Mouse (Mus musculus) lung, embryonic 15.5 days (tissue): ENCODE data around the gene Tmem151b. TPM values are rescaled to one million over a fixed set of nuclear protein-coding genes. Genes with fewer than 3 reads are reported as not detected.

Experiments
- ATAC-seq: fragments of 200-750 bp; cut with Nextera tagmentation; 2 replicates; pipeline ENCODE4 v1.8.0; 2017; ENCODE audit warnings: moderate number of reproducible peaks, borderline replicate concordance; ENCODE audit not compliant: low FRiP score, low TSS enrichment; ENCODE audit errors: extremely low read depth
- H3K27ac ChIP-seq: fragments of 300-500 bp; sonication (generic); 2 replicates; pipeline ENCODE4 v1.5.1; 2015; ENCODE audit warnings: moderate library complexity, mild to moderate bottlenecking, inconsistent platforms
- H3K27me3 ChIP-seq: fragments of 300-500 bp; sonication (generic); 2 replicates; pipeline ENCODE4 v1.6.1; 2015; ENCODE audit warnings: inconsistent platforms
- H3K36me3 ChIP-seq: fragments of 300-500 bp; sonication (generic); 2 replicates; pipeline ENCODE4 v1.6.1; 2015; ENCODE audit warnings: inconsistent platforms
- H3K4me1 ChIP-seq: fragments of 300-500 bp; sonication (generic); 2 replicates; pipeline ENCODE4 v1.6.1; 2015; ENCODE audit warnings: inconsistent platforms
- H3K4me2 ChIP-seq: fragments of 300-500 bp; sonication (generic); 2 replicates; pipeline ENCODE4 v1.6.1; 2015; ENCODE audit warnings: inconsistent platforms, mild to moderate bottlenecking, moderate library complexity
- H3K4me3 ChIP-seq: fragments of 300-500 bp; sonication (generic); 2 replicates; pipeline ENCODE4 v1.5.1; 2015; ENCODE audit warnings: mild to moderate bottlenecking, inconsistent platforms
- H3K9ac ChIP-seq: fragments of 300-500 bp; sonication (generic); 2 replicates; pipeline ENCODE4 v1.6.1; 2015; ENCODE audit warnings: inconsistent platforms
- H3K9me3 ChIP-seq: fragments of 300-500 bp; sonication (generic); 2 replicates; pipeline ENCODE4 v1.6.1; 2016; ENCODE audit warnings: inconsistent platforms
- WGBS: fragments of 180-500 bp; shearing (Covaris S2); methylation state at CpG from one replicate; pipeline ENCODE4 v1.1.7; 2015; 5-methylcytosine and 5-hydroxymethylcytosine counted together
- polyA plus RNA-seq: library from polyadenylated mRNA; unstranded; fragments of >200 nt; fragmentation: Nextera tagmentation; extraction: Ambion mirVana; gene quantifications from 2 replicates; pipeline ENCODE4 v1.2.1, GENCODE M21; 2015

Gene Tmem151b
- polyA plus RNA-seq: 1.7 and 2.0 TPM in 2 replicates

GRCm38 (mm10) chr17:45549617-45550181 lies at the start of gene Tmem151b:
Tmem151b (minus strand) TSS chr17:45549677.
- Histone ChIP-seq H3K36me3 (no peaks in the 10 kb centered on the region), H3K4me3 (peak within 1 kb of the TSS; percentile 68), H3K4me2 (peak within 1 kb of the TSS; percentile 100), H3K27ac (no peak within 1 kb of the TSS), H3K9ac (peak within 1 kb of the TSS; percentile 56), H3K9me3 (no peaks in the 10 kb centered on the region), H3K27me3 (peaks cover 72% of the 10 kb centered on the region), H3K4me1 (peaks cover 27% of the 10 kb centered on the region)
- ATAC-seq: no peak
- 0% methylated on average over 14 of the region's 29 CpGs for WGBS

GRCm38 (mm10) chr17:45598891-45599290 lies 49.4 kb upstream of the Tmem151b start:
- H3K4me3 ChIP-seq: peak overlapping the region; percentile 33; the same call in 1 of the 2 replicates
- H3K36me3 ChIP-seq: no peaks in the 10 kb centered on the region
- H3K27me3 ChIP-seq: peaks cover 21% of the 10 kb centered on the region
- peaks cover 55% of the 10 kb centered on the region for H3K4me1 ChIP-seq
- H3K4me2 ChIP-seq: peak overlapping the region; percentile 75
- WGBS: 34% methylated on average over 3 of the region's 3 CpGs
- no peak overlapping the region for H3K27ac ChIP-seq
- no peaks in the 10 kb centered on the region for H3K9me3 ChIP-seq
- H3K9ac ChIP-seq: no peak overlapping the region
- ATAC-seq: no peak

- H3K4me3 ChIP-seq: no peak overlapping the region
- 88% methylated on average over 2 of the region's 2 CpGs for WGBS
- no peak overlapping the region for H3K4me2 ChIP-seq
- ATAC-seq: no peak
- H3K9me3 ChIP-seq: no peaks in the 10 kb centered on the region
- H3K27ac ChIP-seq: no peak overlapping the region
- peaks cover 60% of the 10 kb centered on the region for H3K4me1 ChIP-seq
- peaks cover 21% of the 10 kb centered on the region for H3K27me3 ChIP-seq
- no peak overlapping the region for H3K9ac ChIP-seq
- no peaks in the 10 kb centered on the region for H3K36me3 ChIP-seq
Observed at GRCm38 (mm10) chr17:45598376-45598775, 48.9 kb upstream of the Tmem151b start.

- 25% methylated on average over 3 of the region's 3 CpGs for WGBS
- H3K27ac ChIP-seq: no peak overlapping the region
- H3K4me1 ChIP-seq: peaks cover 66% of the 10 kb centered on the region
- ATAC-seq: no peak
- H3K4me3 ChIP-seq: no peak overlapping the region
- H3K9me3 ChIP-seq: no peaks in the 10 kb centered on the region
- H3K4me2 ChIP-seq: no peak overlapping the region
- H3K36me3 ChIP-seq: no peaks in the 10 kb centered on the region
- H3K9ac ChIP-seq: no peak overlapping the region
- H3K27me3 ChIP-seq: peaks cover 21% of the 10 kb centered on the region
Observed at GRCm38 (mm10) chr17:45597787-45598186, 48.3 kb upstream of the Tmem151b start.

- no peak overlapping the region for H3K9ac ChIP-seq
- peaks cover 17% of the 10 kb centered on the region for H3K27me3 ChIP-seq
- WGBS: 40% methylated on average over 11 of the region's 11 CpGs
- H3K36me3 ChIP-seq: no peaks in the 10 kb centered on the region
- ATAC-seq: peak; percentile 33
- no peak overlapping the region for H3K4me3 ChIP-seq
- peaks cover 76% of the 10 kb centered on the region for H3K4me1 ChIP-seq
- H3K27ac ChIP-seq: peak overlapping the region; percentile 11
- no peaks in the 10 kb centered on the region for H3K9me3 ChIP-seq
- no peak overlapping the region for H3K4me2 ChIP-seq
Observed at GRCm38 (mm10) chr17:45596631-45597396, 47.3 kb upstream of the Tmem151b start.

DNA sequence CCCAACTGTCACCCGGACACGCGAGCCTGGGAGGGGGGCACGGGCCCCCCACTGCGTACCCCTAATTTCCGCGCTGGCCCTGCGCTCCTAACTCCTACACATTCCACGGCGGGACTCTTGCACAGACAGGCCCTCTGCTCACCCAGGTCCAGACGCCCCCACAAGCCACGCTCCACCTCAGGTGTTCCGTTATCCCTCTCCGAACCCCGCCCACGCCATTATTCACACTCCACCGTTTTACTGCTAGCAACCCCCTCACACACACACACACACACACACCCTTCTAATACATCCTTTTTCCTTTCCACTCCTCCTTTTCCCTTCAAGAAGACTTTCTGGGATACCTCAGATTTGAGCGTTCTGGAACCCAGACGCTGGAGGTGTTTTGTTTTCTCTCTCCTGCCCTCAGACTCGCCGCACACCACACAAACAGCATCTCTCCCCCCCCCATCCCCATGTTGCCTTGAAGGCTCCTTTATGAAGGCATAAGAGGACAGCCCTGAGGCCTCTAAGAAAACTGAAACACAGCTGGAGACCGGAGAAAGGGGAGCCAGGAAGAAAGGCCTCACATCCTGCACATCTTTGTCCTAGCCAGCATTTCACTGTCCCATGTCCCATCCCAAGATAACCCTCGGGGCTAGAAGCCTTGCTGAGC lies 46.4 kb upstream of the Tmem151b start:
- H3K27me3 ChIP-seq: peaks cover 7% of the 10 kb centered on the region; the same call in 1 of the 2 replicates
- peak overlapping the region; percentile 65 for H3K9ac ChIP-seq
- WGBS: 9% methylated on average over 23 of the region's 23 CpGs

DNA sequence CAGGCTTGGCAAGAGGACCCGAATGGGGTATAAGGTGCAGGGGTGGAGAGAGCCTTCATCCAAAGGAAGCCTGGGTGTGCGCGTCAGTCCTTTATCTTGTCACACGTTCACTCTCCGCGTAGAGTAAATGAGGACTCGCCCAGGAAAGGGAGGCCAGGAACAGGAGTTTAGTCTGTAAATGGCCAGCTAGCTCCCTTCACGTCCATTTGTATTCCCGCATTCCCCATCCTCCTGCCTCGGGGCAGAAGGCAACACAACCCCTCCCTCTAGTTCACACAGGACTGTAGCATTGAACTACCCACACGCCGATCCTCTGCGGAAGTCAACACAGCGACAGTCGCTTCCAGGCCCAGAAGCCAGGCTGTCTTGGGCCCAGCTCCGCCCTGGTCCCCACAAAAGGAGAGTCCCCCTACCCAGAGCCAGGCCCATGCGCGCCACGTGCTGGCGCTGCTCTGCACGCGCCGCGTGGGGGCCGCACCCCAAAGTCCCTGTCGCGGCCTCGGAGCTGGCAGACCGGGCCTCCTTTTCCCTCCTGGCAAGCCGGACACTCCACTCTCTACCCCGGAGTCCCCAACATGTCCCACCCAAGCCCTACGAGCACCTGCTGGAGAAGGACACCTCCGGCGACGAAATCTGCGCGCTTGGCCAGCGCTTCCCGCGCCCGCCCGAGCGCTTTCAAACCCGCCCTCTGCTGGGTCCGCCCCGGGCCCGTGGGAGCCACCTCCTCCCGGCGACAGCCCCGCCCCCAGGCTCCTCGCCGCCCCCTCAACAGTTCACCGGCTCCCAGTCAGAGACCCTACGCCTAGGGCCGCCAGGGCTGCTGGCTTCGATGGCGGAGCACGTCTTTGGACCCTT lies 45.6 kb upstream of the Tmem151b start:
- peak overlapping the region; percentile 45; the same call in 1 of the 2 replicates for H3K27ac ChIP-seq
- H3K4me3 ChIP-seq: peak overlapping the region; percentile 62
- H3K36me3 ChIP-seq: no peaks in the 10 kb centered on the region
- peak overlapping the region; percentile 65 for H3K9ac ChIP-seq
- peak; percentile 79 for ATAC-seq
- H3K4me1 ChIP-seq: peaks cover 82% of the 10 kb centered on the region
- under 1% methylated on average over 58 of the region's 58 CpGs for WGBS
- no peaks in the 10 kb centered on the region; the same call in 1 of the 2 replicates for H3K27me3 ChIP-seq
- peak overlapping the region; percentile 99 for H3K4me2 ChIP-seq
- H3K9me3 ChIP-seq: no peaks in the 10 kb centered on the region

More for the DNA sequence above, 46.4 kb upstream of the Tmem151b start:
- peak; percentile 3; the same call in 1 of the 2 replicates for ATAC-seq
- Histone ChIP-seq H3K4me1 (peaks cover 78% of the 10 kb centered on the region), H3K4me3 (peak overlapping the region; percentile 62), H3K9me3 (no peaks in the 10 kb centered on the region), H3K4me2 (peak overlapping the region; percentile 99), H3K36me3 (no peaks in the 10 kb centered on the region), H3K27ac (no peak overlapping the region)

DNA sequence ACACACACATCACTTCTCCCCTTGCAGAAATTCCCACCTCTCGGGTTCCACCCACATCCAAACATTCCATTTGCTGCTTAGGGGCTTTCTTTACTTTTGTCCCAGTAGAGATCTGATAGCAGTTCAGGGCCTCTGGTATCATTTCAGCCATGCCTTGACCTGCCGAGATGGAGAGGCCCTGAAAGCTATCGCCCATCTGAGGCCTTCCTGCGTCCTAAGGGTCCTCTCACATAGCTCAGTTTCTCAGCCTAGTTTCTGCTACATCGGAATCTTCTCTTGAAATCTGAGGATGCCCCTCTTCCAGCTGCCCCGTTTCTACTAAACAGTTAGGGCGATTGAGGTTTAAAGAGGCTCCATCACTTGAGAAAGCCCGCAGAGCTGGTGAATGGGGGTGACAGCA lies 44.7 kb upstream of the Tmem151b start:
- Histone ChIP-seq H3K36me3 (0 out of 2 replicates have a peak, but pooled peaks cover 2% of the 10 kb centered on the region), H3K4me2 (peak overlapping the region; percentile 99), H3K4me1 (peaks cover 78% of the 10 kb centered on the region), H3K9ac (peak overlapping the region; percentile 65; the same call in 1 of the 2 replicates), H3K27ac (no peak overlapping the region), H3K27me3 (no peaks in the 10 kb centered on the region; the same call in 1 of the 2 replicates), H3K4me3 (peak overlapping the region; percentile 62), H3K9me3 (no peaks in the 10 kb centered on the region)
- WGBS: 38% methylated on average over 8 of the region's 8 CpGs
- no peak for ATAC-seq

DNA sequence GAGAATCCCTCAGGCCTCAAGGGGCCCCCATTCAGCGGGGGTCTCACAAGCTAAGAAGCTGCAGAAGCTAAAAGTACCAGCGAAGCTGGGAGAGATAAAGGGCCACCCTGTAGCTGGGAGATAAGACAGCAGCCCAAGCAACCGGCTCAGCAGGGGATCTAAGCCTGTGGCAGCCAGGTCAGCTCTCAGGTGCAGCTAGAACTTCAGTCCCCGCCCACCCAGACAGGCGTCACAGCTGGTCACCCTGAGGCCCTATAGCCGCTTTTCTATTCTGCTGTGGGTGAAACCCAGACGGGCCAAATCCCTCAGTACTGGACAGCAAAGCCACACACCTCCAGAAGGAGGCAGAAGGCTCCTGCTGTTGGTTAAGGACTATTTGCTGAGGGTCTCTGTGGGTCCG lies 44.0 kb upstream of the Tmem151b start:
- H3K4me3 ChIP-seq: peak overlapping the region; percentile 10; the same call in 1 of the 2 replicates
- H3K27ac ChIP-seq: no peak overlapping the region
- H3K9me3 ChIP-seq: no peaks in the 10 kb centered on the region
- peak overlapping the region; percentile 99 for H3K4me2 ChIP-seq
- 0 out of 2 replicates have a peak overlapping the region, but pooled peaks have one; percentile 1 for H3K9ac ChIP-seq
- 31% methylated on average over 8 of the region's 8 CpGs for WGBS
- H3K27me3 ChIP-seq: no peaks in the 10 kb centered on the region; the same call in 1 of the 2 replicates
- no peak for ATAC-seq
- H3K4me1 ChIP-seq: peaks cover 71% of the 10 kb centered on the region
- H3K36me3 ChIP-seq: peaks cover 9% of the 10 kb centered on the region; the same call in 1 of the 2 replicates

GRCm38 (mm10) chr17:45592606-45593431 lies 43.3 kb upstream of the Tmem151b start:
- 37% methylated on average over 8 of the region's 8 CpGs for WGBS
- H3K27me3 ChIP-seq: no peaks in the 10 kb centered on the region; the same call in 1 of the 2 replicates
- H3K9ac ChIP-seq: 0 out of 2 replicates have a peak overlapping the region, but pooled peaks have one; percentile 4
- 0 out of 2 replicates have a peak, but pooled peaks have one; percentile 16 for ATAC-seq
- peak overlapping the region; percentile 67 for H3K27ac ChIP-seq
- peaks cover 11% of the 10 kb centered on the region; the same call in 1 of the 2 replicates for H3K36me3 ChIP-seq
- no peaks in the 10 kb centered on the region for H3K9me3 ChIP-seq
- H3K4me1 ChIP-seq: peaks cover 66% of the 10 kb centered on the region
- no peak overlapping the region for H3K4me3 ChIP-seq
- H3K4me2 ChIP-seq: peak overlapping the region; percentile 99
